Mouse (Mus musculus): ENCODE data around the gene Cyb561a3.
"Not testable (repeated sequence)": the region's sequence is repeated elsewhere in the genome, so short reads cannot be mapped to it uniquely, and the experiment has no call there.

The Cyb561a3 gene

GRCm38 (mm10) chr19:10576690-10577561 lies at the start of gene Cyb561a3, which contains the start of gene Tmem138:
TSS of gene Cyb561a3 (plus strand) at chr19:10577172.
TSS of gene Tmem138 (minus strand) at chr19:10577362.
- DNase-seq (ENCODE audit: low spot score in 2 of 2), result peak; percentile 89 to 94

- no peak for DNase-seq (ENCODE audit: low spot score in 2 of 2)
Measured at GRCm38 (mm10) chr19:10530082-10530481, 46.9 kb upstream of the Cyb561a3 start.

DNA sequence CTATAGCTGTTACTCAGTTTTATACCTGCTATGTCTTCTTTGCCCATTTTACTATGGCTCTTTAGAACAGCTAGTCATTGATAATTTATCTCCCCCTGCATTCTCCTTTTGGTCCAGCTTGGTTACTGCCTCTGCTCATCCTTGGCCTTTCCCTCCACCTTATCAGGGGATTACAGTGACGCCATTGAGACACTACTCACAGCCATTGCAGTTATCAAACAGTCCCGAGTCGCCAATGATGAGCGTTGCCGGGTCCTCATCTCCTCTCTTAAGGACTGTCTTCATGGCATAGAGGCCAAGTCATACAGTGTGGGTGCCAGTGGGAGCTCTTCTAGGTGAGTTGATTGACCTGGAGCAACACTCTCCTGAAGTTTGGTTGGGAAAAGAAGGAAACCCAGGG lies 37.5 kb upstream of the Cyb561a3 start:
- DNase-seq (ENCODE audit: low spot score in 2 of 2), result no peak

GRCm38 (mm10) chr19:10555624-10556510 lies 21.1 kb upstream of the Cyb561a3 start, which contains the start of gene Tmem216:
TSS of gene Tmem216 (minus strand) at chr19:10556238.
- DNase-seq (ENCODE audit: low spot score in 2 of 2), result peak; percentile 81 to 82

- no peak for DNase-seq (ENCODE audit: low spot score in 2 of 2)
Measured at GRCm38 (mm10) chr19:10557001-10557400, 20.0 kb upstream of the Cyb561a3 start.

DNA sequence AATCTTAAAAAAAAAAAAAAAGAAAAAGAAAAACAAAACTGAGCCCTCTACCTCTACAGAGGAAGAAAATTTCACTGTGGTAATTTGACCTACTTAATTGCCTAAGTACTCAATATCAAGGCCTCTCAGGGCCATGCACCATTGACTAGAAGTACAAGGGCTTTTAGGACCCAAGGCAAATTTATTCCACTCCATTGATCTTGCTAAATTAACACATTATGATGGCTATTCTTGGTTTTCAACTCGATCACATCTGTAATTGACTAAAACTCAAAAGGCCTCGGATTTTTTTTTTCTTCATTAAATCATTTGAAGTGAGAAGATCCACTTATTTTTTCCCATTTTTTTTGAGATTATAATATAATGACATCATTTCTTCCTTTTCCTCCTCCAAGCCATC lies 19.5 kb upstream of the Cyb561a3 start:
- no peak for DNase-seq (ENCODE audit: low spot score in 2 of 2)

DNA sequence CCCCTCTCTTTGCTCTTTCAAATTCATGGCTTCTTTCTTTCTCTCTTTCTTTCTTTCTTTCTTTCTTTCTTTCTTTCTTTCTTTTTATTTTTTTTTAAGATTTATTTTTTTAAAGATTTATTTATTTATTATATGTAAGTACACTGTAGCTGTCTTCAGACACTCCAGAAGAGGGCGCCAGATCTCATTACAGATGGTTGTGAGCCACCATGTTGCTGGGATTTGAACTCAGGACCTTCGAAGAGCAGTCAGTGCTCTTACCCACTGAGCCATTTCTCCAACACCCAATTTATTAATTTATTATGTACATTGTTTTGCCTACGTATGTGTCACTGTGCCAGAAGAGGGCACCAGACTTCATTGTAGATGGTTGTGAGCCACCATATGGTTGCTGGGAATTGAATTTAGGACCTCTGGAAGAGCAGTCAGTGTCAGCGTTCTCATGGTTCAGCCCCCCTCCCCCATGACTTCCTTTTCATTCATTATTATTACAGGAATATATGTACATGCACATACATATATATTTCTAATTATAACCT lies 19.1 kb upstream of the Cyb561a3 start:
- not testable (repeated sequence) for DNase-seq (ENCODE audit: low spot score in 2 of 2)

DNA sequence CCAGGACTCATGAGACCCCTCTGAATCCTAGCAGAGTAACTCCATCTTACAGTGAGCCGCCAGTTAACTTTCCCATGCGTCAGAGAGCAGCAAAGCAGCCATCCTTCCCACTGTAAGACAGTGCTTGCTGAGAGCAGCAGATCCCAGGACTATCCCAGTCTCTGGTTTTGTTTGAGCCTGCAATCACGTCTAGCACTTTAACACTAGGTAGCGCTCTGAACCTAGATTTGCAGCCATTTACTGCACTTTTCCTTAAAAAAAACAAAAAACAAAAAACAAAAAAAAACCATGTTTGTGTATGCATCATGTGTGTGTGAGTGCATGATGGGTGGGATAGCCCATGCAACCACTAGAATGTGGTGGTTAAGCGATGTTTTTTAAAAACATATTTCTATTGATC lies 16.9 kb upstream of the Cyb561a3 start:
- DNase-seq (ENCODE audit: low spot score in 2 of 2), result no peak

- no peak for DNase-seq (ENCODE audit: low spot score in 2 of 2)
Measured at GRCm38 (mm10) chr19:10561558-10562314, 15.2 kb upstream of the Cyb561a3 start.

- DNase-seq (ENCODE audit: low spot score in 2 of 2), result no peak
Measured at GRCm38 (mm10) chr19:10562351-10562750, 14.6 kb upstream of the Cyb561a3 start.

DNA sequence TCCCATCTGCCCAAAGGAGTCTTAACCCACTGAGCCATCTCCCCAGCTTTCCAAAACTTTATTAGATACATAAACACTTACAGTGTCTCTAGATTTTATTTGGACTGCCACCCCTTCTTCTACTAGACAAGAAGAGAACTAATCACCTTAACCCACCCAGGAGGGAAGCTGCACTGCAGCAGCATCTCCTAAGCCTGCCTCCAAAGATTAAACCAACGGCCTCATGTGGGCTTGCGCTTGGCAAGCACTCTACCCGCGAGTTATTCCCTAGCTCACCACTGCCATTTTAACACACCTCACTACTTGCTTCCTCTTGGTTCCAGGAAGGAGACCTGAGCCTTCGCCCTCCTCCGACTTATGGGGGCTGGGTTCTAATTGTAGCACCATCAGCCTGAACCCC lies 12.7 kb upstream of the Cyb561a3 start:
- no peak for DNase-seq (ENCODE audit: low spot score in 2 of 2)

- no peak for DNase-seq (ENCODE audit: low spot score in 2 of 2)
Measured at GRCm38 (mm10) chr19:10565217-10565616, 11.8 kb upstream of the Cyb561a3 start.

- no peak for DNase-seq (ENCODE audit: low spot score in 2 of 2)
Measured at GRCm38 (mm10) chr19:10569627-10570026, 7.3 kb upstream of the Cyb561a3 start.

- DNase-seq (ENCODE audit: low spot score in 2 of 2), result no peak
Measured at GRCm38 (mm10) chr19:10580102-10580501, 3.1 kb downstream of the Cyb561a3 start.

DNA sequence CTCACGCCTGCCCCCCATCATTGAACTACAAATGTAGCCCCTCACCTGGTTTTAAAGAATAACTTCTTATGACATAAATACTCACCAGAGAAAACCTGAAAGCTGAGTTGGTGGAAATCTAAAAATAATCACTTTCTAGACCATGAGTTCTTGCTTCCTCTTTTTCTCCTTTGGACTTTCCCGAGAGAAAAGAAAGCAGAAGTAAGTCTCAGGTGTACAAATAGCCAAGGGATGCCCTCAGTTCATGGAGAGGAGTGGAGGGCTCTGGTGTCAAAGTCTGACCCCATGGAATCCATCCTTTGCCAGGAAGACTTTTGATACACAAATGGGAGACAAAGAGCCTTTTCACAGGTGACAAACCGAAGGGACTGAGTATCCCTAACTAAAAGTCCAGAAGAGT lies 3.8 kb downstream of the Cyb561a3 start:
- no peak for DNase-seq (ENCODE audit: low spot score in 2 of 2)

DNA sequence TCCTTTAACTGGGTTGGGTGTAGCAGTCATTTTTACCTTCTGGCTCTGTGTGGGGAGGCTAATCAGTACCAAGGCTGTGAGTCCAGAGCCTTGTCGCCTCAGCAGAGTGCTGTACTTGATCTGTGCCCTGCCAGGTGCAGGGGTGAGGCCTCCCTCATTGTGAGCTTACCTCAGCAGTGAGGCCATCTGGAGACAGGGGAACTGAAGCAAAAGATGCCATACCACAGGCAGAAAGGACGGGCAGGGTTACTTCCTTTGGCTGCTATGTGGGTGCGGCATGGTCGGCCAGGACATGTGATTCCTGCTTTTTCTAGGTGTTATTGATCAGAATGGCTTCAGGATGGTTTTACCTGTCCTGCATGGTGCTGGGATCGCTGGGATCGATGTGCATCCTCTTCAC lies 5.0 kb downstream of the Cyb561a3 start:
- no peak for DNase-seq (ENCODE audit: low spot score in 2 of 2)

GRCm38 (mm10) chr19:10583550-10584146 lies 6.7 kb downstream of the Cyb561a3 start:
- DNase-seq (ENCODE audit: low spot score in 2 of 2), result no peak

- no peak for DNase-seq (ENCODE audit: low spot score in 2 of 2)
Measured at GRCm38 (mm10) chr19:10585112-10585511, 8.1 kb downstream of the Cyb561a3 start.

DNA sequence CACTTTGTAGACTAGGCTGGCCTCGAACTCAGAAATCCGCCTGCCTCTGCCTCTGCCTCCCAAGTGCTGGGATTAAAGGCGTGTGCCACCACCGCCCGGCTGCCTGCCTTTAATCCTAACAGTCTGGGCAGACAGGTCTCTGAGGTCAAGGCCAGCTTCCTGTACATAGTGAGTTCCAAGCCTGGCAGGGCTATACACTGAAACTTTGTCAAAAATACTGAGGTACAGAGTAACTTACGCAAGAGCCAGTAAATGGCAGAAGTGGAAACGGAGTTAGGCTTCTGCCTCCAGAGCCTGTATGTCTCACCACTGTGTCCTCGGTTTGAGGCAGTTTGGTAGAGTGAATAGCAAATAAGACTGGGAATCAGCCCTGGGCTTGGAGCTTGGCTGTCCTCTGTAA lies 10.3 kb downstream of the Cyb561a3 start:
- DNase-seq (ENCODE audit: low spot score in 2 of 2), result no peak

GRCm38 (mm10) chr19:10589127-10589857 lies 12.3 kb downstream of the Cyb561a3 start:
- DNase-seq (ENCODE audit: low spot score in 2 of 2), result no peak
